Mouse (Mus musculus): ENCODE data around the gene Hap1. TPM values are rescaled to one million over a fixed set of nuclear protein-coding genes. Genes with fewer than 3 reads are reported as not detected.

Gene Hap1
- polyA plus RNA-seq, 2 experiments: 0.06 to 0.23 TPM

DNA sequence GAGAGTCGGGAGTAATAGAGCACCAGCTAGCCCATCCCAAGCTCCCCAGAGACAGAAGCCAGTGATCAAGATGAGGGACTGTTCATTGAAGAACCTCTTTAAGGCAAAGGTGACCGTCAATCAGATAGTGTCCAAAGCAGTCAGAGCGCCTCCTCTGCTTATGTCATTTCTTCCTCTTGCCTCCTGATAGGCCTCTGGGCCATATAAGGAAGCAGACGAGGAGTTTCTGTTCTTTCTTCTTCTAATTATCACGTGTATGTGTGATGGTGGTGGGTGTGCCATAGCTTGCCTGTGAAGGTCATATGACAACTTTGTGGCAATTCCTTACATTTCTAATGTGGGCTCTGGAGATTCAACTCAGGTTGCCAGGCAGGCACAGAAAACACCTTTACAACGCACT, 44.9 kb upstream of the Hap1 start:
- Histone ChIP-seq H3K9ac (replicated peaks) (no peak overlapping the region), H3K4me2 (ENCODE audit: low read depth) (no peak overlapping the region), H3K9me3 (ENCODE audit: control insufficient read depth, low read length) (no peaks in the 10 kb centered on the region), H3K27me3 (ENCODE audit: control insufficient read depth, insufficient read depth, low read length) (peaks cover 8% of the 10 kb centered on the region), H3K27ac (no peak overlapping the region), H3K4me1 (replicated peaks; ENCODE audit: control insufficient read depth in 2 of 2, insufficient read depth in 2 of 2, low read length in 1 of 2) (peaks cover 7 to 20% of the 10 kb centered on the region in 2 experiments), H3K4me3 (ENCODE audit: insufficient read depth in 1 of 2, low read depth in 2 of 2, low read length in 2 of 2) (no peak overlapping the region), H3K36me3 (replicated peaks; ENCODE audit: control insufficient read depth, insufficient read depth, low read depth) (no peaks in the 10 kb centered on the region)
- no peak for TF ChIP-seq CTCF (IDR thresholded peaks at IDR 0.05; ENCODE audit: low read depth)
- no peak for TF ChIP-seq EP300 (IDR thresholded peaks at IDR 0.05; ENCODE audit: low read depth)
- no peak for DNase-seq (ENCODE audit: low read depth in 3 of 3, low spot score in 3 of 3)
- WGBS (ENCODE audit: insufficient replicate concordance): 30% methylated on average over 6 of the region's 6 CpGs
- ATAC-seq (ENCODE audit: insufficient read depth): no peak

- Histone ChIP-seq H3K36me3 (replicated peaks; ENCODE audit: control insufficient read depth, insufficient read depth, low read depth) (no peaks in the 10 kb centered on the region), H3K4me3 (ENCODE audit: insufficient read depth in 1 of 2, low read depth in 2 of 2, low read length in 2 of 2) (no peak overlapping the region), H3K4me1 (replicated peaks; ENCODE audit: control insufficient read depth in 2 of 2, insufficient read depth in 2 of 2, low read length in 1 of 2) (peaks cover 7 to 27% of the 10 kb centered on the region in 2 experiments), H3K9ac (replicated peaks) (no peak overlapping the region), H3K27me3 (ENCODE audit: control insufficient read depth, insufficient read depth, low read length) (peaks cover 17% of the 10 kb centered on the region), H3K4me2 (ENCODE audit: low read depth) (no peak overlapping the region), H3K27ac (no peak overlapping the region), H3K9me3 (ENCODE audit: control insufficient read depth, low read length) (no peaks in the 10 kb centered on the region)
- WGBS (ENCODE audit: insufficient replicate concordance): 61% methylated on average over 12 of the region's 12 CpGs
- ATAC-seq (ENCODE audit: insufficient read depth) (no peak), DNase-seq (ENCODE audit: low read depth in 3 of 3, low spot score in 3 of 3) (no peak)
- TF ChIP-seq CTCF (IDR thresholded peaks at IDR 0.05; ENCODE audit: low read depth) (no peak), EP300 (IDR thresholded peaks at IDR 0.05; ENCODE audit: low read depth) (no peak)
Observed at GRCm38 (mm10) chr11:100399727-100400538, 44.0 kb upstream of the Hap1 start.

- H3K4me1 ChIP-seq (replicated peaks; ENCODE audit: control insufficient read depth in 2 of 2, insufficient read depth in 2 of 2, low read length in 1 of 2): peaks cover 7 to 32% of the 10 kb centered on the region in 2 experiments
- ATAC-seq (ENCODE audit: insufficient read depth): no peak
Observed at GRCm38 (mm10) chr11:100399320-100399719, 43.4 kb upstream of the Hap1 start.

GRCm38 (mm10) chr11:100398517-100398916, 42.6 kb upstream of the Hap1 start:
- H3K9ac ChIP-seq (replicated peaks): no peak overlapping the region
- H3K9me3 ChIP-seq (ENCODE audit: control insufficient read depth, low read length): no peaks in the 10 kb centered on the region
- H3K36me3 ChIP-seq (replicated peaks; ENCODE audit: control insufficient read depth, insufficient read depth, low read depth): no peaks in the 10 kb centered on the region
- WGBS (ENCODE audit: insufficient replicate concordance): 71% methylated on average over 7 of the region's 7 CpGs
- peaks cover 7 to 29% of the 10 kb centered on the region in 2 experiments for H3K4me1 ChIP-seq (replicated peaks; ENCODE audit: control insufficient read depth in 2 of 2, insufficient read depth in 2 of 2, low read length in 1 of 2)
- TF ChIP-seq CTCF (IDR thresholded peaks at IDR 0.05; ENCODE audit: low read depth) (no peak), EP300 (IDR thresholded peaks at IDR 0.05; ENCODE audit: low read depth) (no peak)
- no peak overlapping the region for H3K4me2 ChIP-seq (ENCODE audit: low read depth)
- H3K27me3 ChIP-seq (ENCODE audit: control insufficient read depth, insufficient read depth, low read length): peaks cover 17% of the 10 kb centered on the region
- no peak for DNase-seq (ENCODE audit: low read depth in 3 of 3, low spot score in 3 of 3)
- no peak for ATAC-seq (ENCODE audit: insufficient read depth)
- no peak overlapping the region for H3K27ac ChIP-seq
- H3K4me3 ChIP-seq (ENCODE audit: insufficient read depth in 1 of 2, low read depth in 2 of 2, low read length in 2 of 2): no peak overlapping the region

More at GRCm38 (mm10) chr11:100399320-100399719, 43.4 kb upstream of the Hap1 start:
- Histone ChIP-seq H3K9me3 (ENCODE audit: control insufficient read depth, low read length) (no peaks in the 10 kb centered on the region), H3K4me2 (ENCODE audit: low read depth) (no peak overlapping the region), H3K36me3 (replicated peaks; ENCODE audit: control insufficient read depth, insufficient read depth, low read depth) (no peaks in the 10 kb centered on the region), H3K4me3 (ENCODE audit: insufficient read depth in 1 of 2, low read depth in 2 of 2, low read length in 2 of 2) (no peak overlapping the region), H3K27me3 (ENCODE audit: control insufficient read depth, insufficient read depth, low read length) (peaks cover 17% of the 10 kb centered on the region), H3K27ac (no peak overlapping the region), H3K9ac (replicated peaks) (no peak overlapping the region)
- no peak for DNase-seq (ENCODE audit: low read depth in 3 of 3, low spot score in 3 of 3)
- no peak for TF ChIP-seq CTCF (IDR thresholded peaks at IDR 0.05; ENCODE audit: low read depth)
- no peak for TF ChIP-seq EP300 (IDR thresholded peaks at IDR 0.05; ENCODE audit: low read depth)
- 34% methylated on average over 9 of the region's 9 CpGs for WGBS (ENCODE audit: insufficient replicate concordance)

GRCm38 (mm10) chr11:100397600-100398389, 41.9 kb upstream of the Hap1 start, which contains the start of gene Jup:
TSS of gene Jup (minus strand) at chr11:100397763.
- H3K36me3 ChIP-seq (replicated peaks; ENCODE audit: control insufficient read depth, insufficient read depth, low read depth): no peaks in the 10 kb centered on the region
- TF ChIP-seq CTCF (IDR thresholded peaks at IDR 0.05; ENCODE audit: low read depth): no peak
- H3K27ac ChIP-seq: no peak within 1 kb of the TSS; the same call in 1 of the 2 replicates
- peak within 1 kb of the TSS; percentile 64 for H3K4me2 ChIP-seq (ENCODE audit: low read depth)
- ATAC-seq (ENCODE audit: insufficient read depth) (peak; percentile 95), DNase-seq (ENCODE audit: low read depth in 3 of 3, low spot score in 3 of 3) (peak; percentile 78 to 80 (median 78))
- WGBS (ENCODE audit: insufficient replicate concordance): 2% methylated on average over 37 of the region's 37 CpGs
- H3K4me3 ChIP-seq (ENCODE audit: insufficient read depth in 1 of 2, low read depth in 2 of 2, low read length in 2 of 2): peak within 1 kb of the TSS; percentile 60 to 68
- peaks cover 17% of the 10 kb centered on the region for H3K27me3 ChIP-seq (ENCODE audit: control insufficient read depth, insufficient read depth, low read length)
- H3K4me1 ChIP-seq (replicated peaks; ENCODE audit: control insufficient read depth in 2 of 2, insufficient read depth in 2 of 2, low read length in 1 of 2): peaks cover 7 to 29% of the 10 kb centered on the region in 2 experiments
- H3K9ac ChIP-seq (replicated peaks): peak within 1 kb of the TSS; percentile 2; the same call in 1 of the 2 replicates
- no peaks in the 10 kb centered on the region for H3K9me3 ChIP-seq (ENCODE audit: control insufficient read depth, low read length)
